16 mouse cellular contexts compared by ENCODE assay signal in genomic region chr5:123997811-123998210, GRCm38 (mm10). TPM values are rescaled to one million over a fixed set of nuclear protein-coding genes. Genes with fewer than 3 reads are reported as not detected.
DNase-seq lines count a peak whose midpoint lies in the region; ATAC-seq and TF ChIP-seq lines count a peak whose summit lies in the region.
"Had no signal": no experiment of that assay in that cellular context is flagged by ENCODE, and none has a peak within 500 bp of the region (broad histone marks: within the 10 kb centered on the region; RNA-seq: fewer than 3 reads in every experiment).

No protein-coding gene starts in this region.

- WGBS in hindbrain, embryonic 13.5 days, result 80% methylated on average over 16 of the region's 16 CpGs
- WGBS in hindbrain, embryonic 11.5 days, result 90% methylated on average over 16 of the region's 16 CpGs
- 50% methylated on average over 16 of the region's 16 CpGs for WGBS in forebrain, embryonic 16.5 days
- 79% methylated on average over 16 of the region's 16 CpGs for WGBS in liver, embryonic 12.5 days (ENCODE audit: insufficient replicate concordance)

- H3K4me2 ChIP-seq in hindbrain, embryonic 13.5 days, result no peak overlapping the region
- no peak overlapping the region for H3K4me2 ChIP-seq in hindbrain, embryonic 11.5 days (replicated peaks; ENCODE audit: low read depth, low read length)
- H3K4me2 ChIP-seq in forebrain, embryonic 16.5 days (ENCODE audit: low read length), result no peak overlapping the region
- H3K4me2 ChIP-seq in liver, embryonic 12.5 days, result no peak overlapping the region
- H3K4me2 ChIP-seq: heart, embryonic 15.5 days had no signal

- DNase-seq in cerebellum, postnatal 10 days, result peak; percentile 71 to 73
- DNase-seq in cerebellum, postnatal 4 days (ENCODE audit: low spot score in 2 of 2), result no peak
- DNase-seq in hindbrain, embryonic 11.5 days (ENCODE audit: low spot score), result no peak
- no peak for DNase-seq in neural tube, embryonic 10.5 days (ENCODE audit: extremely low spot score, low spot score)
- DNase-seq: gastrocnemius, postnatal 36 days; kidney, postnatal 36 days; layer of hippocampus, postnatal 36 days; spleen, adult 18-20 months had no signal

- no peak for TF ChIP-seq CTCF in E14TG2a.4 (conservative IDR thresholded peaks at IDR 0.05; ENCODE audit: low read length)

- H3K9ac ChIP-seq in hindbrain, embryonic 13.5 days, result no peak overlapping the region
- H3K9ac ChIP-seq in hindbrain, embryonic 11.5 days (ENCODE audit: low read depth, low read length), result no peak overlapping the region
- H3K9ac ChIP-seq in forebrain, embryonic 16.5 days (replicated peaks; ENCODE audit: low read depth, low read length), result no peak overlapping the region
- no peak overlapping the region for H3K9ac ChIP-seq in liver, embryonic 12.5 days
- H3K9ac ChIP-seq: heart, embryonic 15.5 days had no signal

- peaks cover 23% of the 10 kb centered on the region for H3K36me3 ChIP-seq in hindbrain, embryonic 13.5 days
- no peaks in the 10 kb centered on the region for H3K36me3 ChIP-seq in hindbrain, embryonic 11.5 days (ENCODE audit: control insufficient read depth, insufficient read depth, low read length)
- H3K36me3 ChIP-seq in E14TG2a.4 (ENCODE audit: insufficient read depth, low read length), result peaks cover 19% of the 10 kb centered on the region
- no peaks in the 10 kb centered on the region for H3K36me3 ChIP-seq in forebrain, embryonic 16.5 days (ENCODE audit: control insufficient read depth, insufficient read depth)
- peaks cover 45% of the 10 kb centered on the region for H3K36me3 ChIP-seq in liver, embryonic 12.5 days
- H3K36me3 ChIP-seq: heart, embryonic 15.5 days had no signal

- peaks cover 26% of the 10 kb centered on the region for H3K4me1 ChIP-seq in hindbrain, embryonic 13.5 days (replicated peaks)
- H3K4me1 ChIP-seq in hindbrain, embryonic 11.5 days (replicated peaks; ENCODE audit: control insufficient read depth, insufficient read depth, low read length), result no peaks in the 10 kb centered on the region
- H3K4me1 ChIP-seq in E14TG2a.4 (replicated peaks; ENCODE audit: low read depth, low read length), result peaks cover 63% of the 10 kb centered on the region
- peaks cover 17% of the 10 kb centered on the region for H3K4me1 ChIP-seq in forebrain, embryonic 16.5 days (replicated peaks; ENCODE audit: control insufficient read depth, insufficient read depth, low read length)
- peaks cover 29% of the 10 kb centered on the region for H3K4me1 ChIP-seq in liver, embryonic 12.5 days

- ATAC-seq in hindbrain, embryonic 13.5 days (ENCODE audit: low FRiP score), result no peak
- ATAC-seq in hindbrain, embryonic 11.5 days (ENCODE audit: low FRiP score), result no peak
- ATAC-seq in forebrain, embryonic 16.5 days, result no peak
- ATAC-seq in liver, embryonic 12.5 days, result no peak
- ATAC-seq: activated CD4-positive, CD25-positive, alpha-beta regulatory T cell, adult 4 months; intestine, postnatal 0 days; lung, postnatal 0 days had no signal

- peaks cover 21% of the 10 kb centered on the region; the same call in 1 of the 2 replicates for H3K27me3 ChIP-seq in hindbrain, embryonic 13.5 days
- no peaks in the 10 kb centered on the region for H3K27me3 ChIP-seq in hindbrain, embryonic 11.5 days (ENCODE audit: control insufficient read depth, insufficient read depth, low read length)
- H3K27me3 ChIP-seq in E14TG2a.4 (ENCODE audit: insufficient read depth, low read length), result peaks cover 31% of the 10 kb centered on the region
- H3K27me3 ChIP-seq in forebrain, embryonic 16.5 days (replicated peaks; ENCODE audit: control insufficient read depth, insufficient read depth, low read length), result no peaks in the 10 kb centered on the region
- no peaks in the 10 kb centered on the region for H3K27me3 ChIP-seq in liver, embryonic 12.5 days (replicated peaks)
- H3K27me3 ChIP-seq: heart, embryonic 15.5 days had no signal

- H3K4me3 ChIP-seq in hindbrain, embryonic 13.5 days, result no peak overlapping the region
- no peak overlapping the region for H3K4me3 ChIP-seq in hindbrain, embryonic 11.5 days (ENCODE audit: low read depth, low read length)
- H3K4me3 ChIP-seq in E14TG2a.4 (replicated peaks; ENCODE audit: low read length), result peak overlapping the region; percentile 67
- no peak overlapping the region for H3K4me3 ChIP-seq in forebrain, embryonic 16.5 days (replicated peaks; ENCODE audit: low read length)
- H3K4me3 ChIP-seq in liver, embryonic 12.5 days, result no peak overlapping the region
- H3K4me3 ChIP-seq: heart, embryonic 15.5 days had no signal

- H3K27ac ChIP-seq in hindbrain, embryonic 13.5 days, result peak overlapping the region; percentile 37
- no peak overlapping the region for H3K27ac ChIP-seq in hindbrain, embryonic 11.5 days (ENCODE audit: low read depth, low read length)
- peak overlapping the region; percentile 12; the same call in 1 of the 2 replicates for H3K27ac ChIP-seq in forebrain, embryonic 16.5 days (ENCODE audit: low read length)
- no peak overlapping the region for H3K27ac ChIP-seq in liver, embryonic 12.5 days
- H3K27ac ChIP-seq: heart, embryonic 15.5 days had no signal

- H3K9me3 ChIP-seq in hindbrain, embryonic 13.5 days, result no peaks in the 10 kb centered on the region
- H3K9me3 ChIP-seq in hindbrain, embryonic 11.5 days (ENCODE audit: control insufficient read depth, low read length), result no peaks in the 10 kb centered on the region
- H3K9me3 ChIP-seq in E14TG2a.4 (ENCODE audit: low read length), result no peaks in the 10 kb centered on the region
- H3K9me3 ChIP-seq in forebrain, embryonic 16.5 days (ENCODE audit: control insufficient read depth, low read length), result no peaks in the 10 kb centered on the region
- H3K9me3 ChIP-seq in liver, embryonic 12.5 days (replicated peaks), result no peaks in the 10 kb centered on the region
- H3K9me3 ChIP-seq: heart, embryonic 15.5 days had no signal

RNA-seq across cellular contexts. Expression of gene Hip1r, which starts 24.4 kb away (rescaled TPM):
- 21.4 and 25.5 TPM in 2 replicates for polyA plus RNA-seq in hindbrain, embryonic 13.5 days (2015; fragmentation: Nextera tagmentation; extraction: Ambion mirVana)
- polyA plus RNA-seq in hindbrain, embryonic 11.5 days (2014; fragmentation: Nextera tagmentation; extraction: Ambion mirVana), result 6.0 and 9.7 TPM in 2 replicates
- 33.3 and 35.7 TPM in 2 replicates for polyA plus RNA-seq in forebrain, embryonic 16.5 days (2015; fragmentation: Nextera tagmentation; extraction: Ambion mirVana)
- polyA plus RNA-seq in liver, embryonic 12.5 days (2016; fragmentation: Nextera tagmentation; extraction: Ambion mirVana), result 15.2 and 16.7 TPM in 2 replicates

RNA-seq across cellular contexts. Expression of gene Vps37b, which starts 34.3 kb away (rescaled TPM):
- polyA plus RNA-seq in hindbrain, embryonic 13.5 days (2015; fragmentation: Nextera tagmentation; extraction: Ambion mirVana), result 79.3 and 84.7 TPM in 2 replicates
- 38.3 and 48.8 TPM in 2 replicates for polyA plus RNA-seq in hindbrain, embryonic 11.5 days (2014; fragmentation: Nextera tagmentation; extraction: Ambion mirVana)
- 104 and 112 TPM in 2 replicates for polyA plus RNA-seq in forebrain, embryonic 16.5 days (2015; fragmentation: Nextera tagmentation; extraction: Ambion mirVana)
- polyA plus RNA-seq in liver, embryonic 12.5 days (2016; fragmentation: Nextera tagmentation; extraction: Ambion mirVana), result 20.9 and 21.8 TPM in 2 replicates

Comparison
In these comparisons a context has a peak if more than half of its experiments do, and no peak if none do; other contexts are left out.
1. DNase-seq: peak in cerebellum, postnatal 10 days (2 of 2); none in cerebellum, postnatal 4 days (0 of 2), hindbrain, embryonic 11.5 days (single experiment) and neural tube, embryonic 10.5 days (single experiment).
2. H3K27ac ChIP-seq: peak in hindbrain, embryonic 13.5 days (single experiment) and forebrain, embryonic 16.5 days (single experiment); none in hindbrain, embryonic 11.5 days (single experiment) and liver, embryonic 12.5 days (single experiment).